Mouse (Mus musculus) limb, embryonic 12.5 days (tissue): Measurements from ENCODE around the gene Limd1. TPM values are rescaled to one million over a fixed set of nuclear protein-coding genes. Genes with fewer than 3 reads are reported as not detected.
A peak's percentile ranks its signal among the peaks of the same experiment; 100 is the strongest.
"Not testable (repeated sequence)": the region's sequence is repeated elsewhere in the genome, so short reads cannot be mapped to it uniquely, and the experiment has no call there.

Source experiments
- ATAC-seq: fragments of 200-750 bp; cut with Nextera tagmentation; 2 replicates; pipeline ENCODE4 v1.8.0; 2017; ENCODE audit warnings: low read depth, moderate TSS enrichment; ENCODE audit not compliant: insufficient number of reproducible peaks, insufficient read depth, low FRiP score, low TSS enrichment
- H3K27ac ChIP-seq: fragments of 300-500 bp; sonication (generic); 2 replicates; pipeline ENCODE4 v1.5.1; 2016; ENCODE audit warnings: mild to moderate bottlenecking, moderate library complexity
- H3K27me3 ChIP-seq: fragments of 300-500 bp; sonication (generic); 2 replicates; pipeline ENCODE4 v1.6.1; 2016; ENCODE audit warnings: mild to moderate bottlenecking, moderate library complexity
- H3K36me3 ChIP-seq: fragments of 300-500 bp; sonication (generic); 2 replicates; pipeline ENCODE4 v1.6.1; 2016; ENCODE audit warnings: mild to moderate bottlenecking, moderate library complexity
- H3K4me1 ChIP-seq: fragments of 300-500 bp; sonication (generic); replicated peaks from 2 replicates; pipeline ENCODE4 v1.6.1; 2016
- H3K4me2 ChIP-seq: fragments of 300-500 bp; sonication (generic); 2 replicates; pipeline ENCODE4 v1.6.1; 2016; ENCODE audit warnings: mild to moderate bottlenecking, moderate library complexity
- H3K4me3 ChIP-seq: fragments of 300-500 bp; sonication (generic); replicated peaks from 2 replicates; pipeline ENCODE4 v1.5.1; 2016; ENCODE audit warnings: mild to moderate bottlenecking
- H3K9ac ChIP-seq: fragments of 300-500 bp; sonication (generic); replicated peaks from 2 replicates; pipeline ENCODE4 v1.6.1; 2016; ENCODE audit warnings: mild to moderate bottlenecking, moderate library complexity
- H3K9me3 ChIP-seq: fragments of 300-500 bp; sonication (generic); 2 replicates; pipeline ENCODE4 v1.6.1; 2016; ENCODE audit warnings: mild to moderate bottlenecking, moderate library complexity
- WGBS: fragments of 180-500 bp; shearing (Covaris S2); methylation state at CpG from one replicate; pipeline ENCODE4 v1.1.7; 2016; 5-methylcytosine and 5-hydroxymethylcytosine counted together
- polyA plus RNA-seq: library from polyadenylated mRNA; unstranded; fragments of >200 nt; fragmentation: Nextera tagmentation; extraction: Ambion mirVana; gene quantifications from 2 replicates; pipeline ENCODE4 v1.2.1, GENCODE M21; 2016

Limd1 gene
- 53.3 and 53.6 TPM in 2 replicates for polyA plus RNA-seq

GRCm38 (mm10) chr9:123478586-123479195 lies at the start of gene Limd1:
Gene Limd1 (plus strand): TSS chr9:123478706.
- Histone ChIP-seq H3K4me1 (peaks cover 50% of the 10 kb centered on the region), H3K27ac (peak within 1 kb of the TSS; percentile 86), H3K9ac (peak within 1 kb of the TSS; percentile 79), H3K9me3 (no peaks in the 10 kb centered on the region), H3K4me3 (peak within 1 kb of the TSS; percentile 69), H3K36me3 (peaks cover 26% of the 10 kb centered on the region), H3K4me2 (peak within 1 kb of the TSS; percentile 83), H3K27me3 (no peaks in the 10 kb centered on the region)
- peak; percentile 74 for ATAC-seq
- 1% methylated on average over 46 of the region's 57 CpGs for WGBS

- no peaks in the 10 kb centered on the region for H3K27me3 ChIP-seq
- H3K9me3 ChIP-seq = no peaks in the 10 kb centered on the region
- no peak overlapping the region for H3K27ac ChIP-seq
- no peak overlapping the region for H3K4me2 ChIP-seq
- WGBS = 71% methylated on average over 4 of the region's 4 CpGs
- no peak overlapping the region for H3K9ac ChIP-seq
- no peak for ATAC-seq
- 0 out of 2 replicates have a peak, but pooled peaks cover 8% of the 10 kb centered on the region for H3K4me1 ChIP-seq
- H3K4me3 ChIP-seq = no peak overlapping the region
- peaks cover 9% of the 10 kb centered on the region; the same call in 1 of the 2 replicates for H3K36me3 ChIP-seq
Measured at GRCm38 (mm10) chr9:123429863-123430262, 48.6 kb upstream of the Limd1 start.

DNA sequence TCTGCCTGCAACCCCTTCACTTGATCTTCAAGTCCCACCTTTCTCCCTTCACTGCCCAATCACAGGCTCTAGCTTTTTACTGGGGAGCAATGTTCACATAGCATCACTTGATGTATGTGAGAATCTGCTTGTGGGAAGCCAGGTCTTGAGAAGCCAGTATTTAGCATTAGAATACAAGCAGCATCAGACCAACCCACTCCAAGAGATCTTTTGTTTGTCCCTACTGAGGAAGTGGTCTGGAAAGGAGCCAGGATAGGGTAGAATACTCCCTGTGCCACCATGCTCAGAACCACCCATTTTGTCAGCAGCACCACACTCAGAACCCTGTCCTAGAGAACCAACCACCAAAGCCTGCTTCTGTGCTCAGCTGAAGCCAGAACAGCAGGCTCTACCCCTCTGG lies 47.5 kb upstream of the Limd1 start:
- 0 out of 2 replicates have a peak, but pooled peaks cover 8% of the 10 kb centered on the region for H3K4me1 ChIP-seq
- no peak overlapping the region for H3K9ac ChIP-seq
- H3K36me3 ChIP-seq = peaks cover 11% of the 10 kb centered on the region
- H3K4me2 ChIP-seq = no peak overlapping the region
- no peaks in the 10 kb centered on the region for H3K9me3 ChIP-seq
- no peaks in the 10 kb centered on the region for H3K27me3 ChIP-seq
- H3K27ac ChIP-seq = no peak overlapping the region
- no peak for ATAC-seq
- H3K4me3 ChIP-seq = no peak overlapping the region

DNA sequence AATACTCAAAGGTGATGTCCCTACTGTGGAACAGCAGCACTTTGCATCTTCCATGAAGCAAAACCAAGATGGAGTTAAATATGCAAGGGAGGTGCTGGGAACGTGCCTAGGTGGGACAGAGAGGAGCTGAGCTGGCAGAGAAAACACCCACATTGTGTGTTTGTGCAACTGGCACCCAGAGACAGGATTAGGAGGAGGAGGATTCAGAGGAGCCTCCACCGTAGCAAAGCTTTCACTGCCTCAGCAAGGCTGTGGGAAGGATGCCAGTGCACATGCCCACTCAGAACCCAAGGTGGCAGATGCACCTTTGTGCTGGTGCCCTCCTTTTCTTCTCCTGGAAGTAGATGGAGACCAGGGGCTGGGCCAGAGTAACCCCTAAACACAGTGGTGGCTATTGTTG lies 40.3 kb upstream of the Limd1 start:
- H3K4me2 ChIP-seq = no peak overlapping the region
- no peak overlapping the region for H3K9ac ChIP-seq
- H3K4me1 ChIP-seq = no peaks in the 10 kb centered on the region
- no peaks in the 10 kb centered on the region for H3K27me3 ChIP-seq
- H3K4me3 ChIP-seq = no peak overlapping the region
- 80% methylated on average over 2 of the region's 2 CpGs for WGBS
- ATAC-seq = no peak
- H3K27ac ChIP-seq = no peak overlapping the region
- H3K9me3 ChIP-seq = no peaks in the 10 kb centered on the region
- H3K36me3 ChIP-seq = peaks cover 47% of the 10 kb centered on the region

DNA sequence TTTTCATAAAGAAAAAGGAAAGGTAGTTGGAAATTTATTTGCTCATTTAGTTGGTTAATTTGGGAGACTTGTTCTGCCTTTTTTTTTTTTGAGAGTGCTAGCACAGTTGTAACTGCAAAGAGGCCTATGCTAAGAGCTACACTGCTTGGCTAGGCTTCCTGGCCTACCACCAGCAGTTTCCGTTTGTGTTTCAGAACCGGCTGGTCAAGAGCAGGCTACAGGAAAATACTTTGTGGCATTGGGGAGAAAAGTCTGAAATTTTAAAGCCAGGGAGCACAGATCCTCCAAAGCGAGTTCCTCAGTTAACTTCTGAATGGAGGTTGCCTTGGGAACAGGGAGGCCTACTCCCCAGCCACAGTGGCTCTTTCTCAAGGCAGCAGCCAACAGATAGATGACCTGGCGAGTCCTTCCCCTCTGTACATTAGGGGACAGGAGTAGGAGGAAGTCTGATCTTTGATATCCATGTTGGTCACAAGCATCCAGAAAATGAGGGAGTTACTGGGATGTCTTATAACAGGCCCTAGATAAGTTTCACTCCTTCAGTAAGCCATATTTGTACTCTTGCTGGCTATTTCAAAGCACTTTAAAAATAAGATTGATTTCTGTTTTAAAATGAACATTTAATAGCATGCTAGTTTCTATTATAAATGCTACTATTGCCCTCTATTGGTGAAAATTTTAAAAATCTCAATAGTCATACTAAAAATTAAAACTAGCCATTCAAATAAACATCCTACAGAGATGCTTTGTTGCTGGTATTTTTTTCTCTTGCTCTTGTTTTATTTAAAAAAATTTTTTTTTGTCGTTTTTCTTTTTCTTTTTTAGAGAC lies 38.1 kb upstream of the Limd1 start:
- H3K4me2 ChIP-seq = no peak overlapping the region
- H3K36me3 ChIP-seq = peaks cover 47% of the 10 kb centered on the region
- H3K4me1 ChIP-seq = no peaks in the 10 kb centered on the region
- H3K4me3 ChIP-seq = no peak overlapping the region
- no peaks in the 10 kb centered on the region for H3K27me3 ChIP-seq
- no peak overlapping the region for H3K27ac ChIP-seq
- WGBS = 71% methylated on average over 5 of the region's 5 CpGs
- ATAC-seq = no peak
- H3K9ac ChIP-seq = no peak overlapping the region
- no peaks in the 10 kb centered on the region for H3K9me3 ChIP-seq

DNA sequence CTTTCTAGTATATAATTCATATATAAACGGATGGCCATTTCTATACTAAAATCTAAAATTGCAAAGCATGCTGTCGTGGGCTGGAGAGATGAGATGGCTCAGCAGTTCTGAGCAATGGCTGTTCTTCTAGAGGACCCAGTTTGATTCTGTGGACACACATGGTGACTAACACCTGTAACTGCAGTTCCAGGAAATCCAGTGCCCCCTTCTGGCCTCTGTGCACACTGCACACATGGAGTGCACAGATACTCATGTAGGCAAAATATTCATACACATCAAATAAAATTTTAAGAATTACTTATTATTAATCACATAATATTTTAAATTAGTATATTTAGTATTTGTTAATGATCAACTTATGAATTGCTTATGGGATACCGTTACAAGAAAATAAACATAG lies 31.4 kb upstream of the Limd1 start:
- H3K9ac ChIP-seq, H3K27ac ChIP-seq, H3K27me3 ChIP-seq, H3K9me3 ChIP-seq, ATAC-seq, H3K4me2 ChIP-seq, H3K4me3 ChIP-seq, H3K4me1 ChIP-seq: not testable (repeated sequence)
- peaks cover 11% of the 10 kb centered on the region; the same call in 1 of the 2 replicates for H3K36me3 ChIP-seq
- 93% methylated on average over 3 of the region's 3 CpGs for WGBS

DNA sequence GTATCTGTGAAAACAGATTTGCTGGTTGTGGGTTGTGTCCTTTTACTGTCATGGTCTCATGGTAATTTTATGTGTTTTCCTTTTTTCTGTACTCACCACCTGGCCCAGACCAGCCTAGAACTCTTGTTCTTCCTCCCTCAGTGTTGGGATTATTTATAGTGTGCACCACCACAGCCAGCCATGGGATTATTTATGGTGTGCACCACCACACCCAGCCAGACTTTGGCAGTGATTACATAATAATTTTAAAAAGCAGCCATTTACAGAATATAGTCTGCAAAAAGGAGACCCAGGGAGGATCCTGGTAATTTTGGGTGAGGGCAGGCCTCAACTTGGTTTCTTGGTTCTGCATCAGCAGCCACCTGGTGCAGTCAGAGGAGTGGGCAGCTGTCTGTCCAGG lies 29.9 kb upstream of the Limd1 start:
- Histone ChIP-seq H3K36me3 (peaks cover 13% of the 10 kb centered on the region), H3K4me3 (no peak overlapping the region), H3K4me2 (no peak overlapping the region), H3K27me3 (no peaks in the 10 kb centered on the region), H3K27ac (no peak overlapping the region), H3K9me3 (no peaks in the 10 kb centered on the region), H3K4me1 (no peaks in the 10 kb centered on the region), H3K9ac (no peak overlapping the region)
- no peak for ATAC-seq

- ATAC-seq = no peak
- 49% methylated on average over 2 of the region's 2 CpGs for WGBS
Measured at GRCm38 (mm10) chr9:123450174-123450573, 28.3 kb upstream of the Limd1 start.

GRCm38 (mm10) chr9:123451772-123452171 lies 26.7 kb upstream of the Limd1 start:
- no peak overlapping the region for H3K4me2 ChIP-seq
- H3K4me3 ChIP-seq = no peak overlapping the region
- no peaks in the 10 kb centered on the region for H3K4me1 ChIP-seq
- H3K27ac ChIP-seq = no peak overlapping the region
- no peaks in the 10 kb centered on the region for H3K9me3 ChIP-seq
- ATAC-seq = no peak
- H3K27me3 ChIP-seq = no peaks in the 10 kb centered on the region
- no peak overlapping the region for H3K9ac ChIP-seq
- peaks cover 33% of the 10 kb centered on the region for H3K36me3 ChIP-seq
- WGBS = 78% methylated on average over 3 of the region's 3 CpGs

More at GRCm38 (mm10) chr9:123450174-123450573, 28.3 kb upstream of the Limd1 start:
- Histone ChIP-seq H3K4me2 (no peak overlapping the region), H3K4me1 (no peaks in the 10 kb centered on the region), H3K27me3 (no peaks in the 10 kb centered on the region), H3K9ac (no peak overlapping the region), H3K9me3 (no peaks in the 10 kb centered on the region), H3K36me3 (peaks cover 20% of the 10 kb centered on the region), H3K4me3 (no peak overlapping the region), H3K27ac (no peak overlapping the region)

- Histone ChIP-seq H3K4me3 (no peak overlapping the region), H3K4me1 (no peaks in the 10 kb centered on the region), H3K4me2 (no peak overlapping the region), H3K27me3 (0 out of 2 replicates have a peak, but pooled peaks cover 3% of the 10 kb centered on the region), H3K36me3 (peaks cover 47% of the 10 kb centered on the region), H3K27ac (peak overlapping the region; percentile 12; the same call in 1 of the 2 replicates), H3K9me3 (0 out of 2 replicates have a peak, but pooled peaks cover 3% of the 10 kb centered on the region), H3K9ac (no peak overlapping the region)
- 54% methylated on average over 9 of the region's 9 CpGs for WGBS
- ATAC-seq = no peak
Measured at GRCm38 (mm10) chr9:123456634-123457602, 21.6 kb upstream of the Limd1 start.
